Mouse (Mus musculus): ENCODE measurements around the gene Ubl3. TPM values are rescaled to one million over a fixed set of nuclear protein-coding genes. Genes with fewer than 3 reads are reported as not detected.

Ubl3 gene
- 79.4 and 89.8 TPM in 2 replicates for polyA plus RNA-seq (2012; rRNA removed)

DNA sequence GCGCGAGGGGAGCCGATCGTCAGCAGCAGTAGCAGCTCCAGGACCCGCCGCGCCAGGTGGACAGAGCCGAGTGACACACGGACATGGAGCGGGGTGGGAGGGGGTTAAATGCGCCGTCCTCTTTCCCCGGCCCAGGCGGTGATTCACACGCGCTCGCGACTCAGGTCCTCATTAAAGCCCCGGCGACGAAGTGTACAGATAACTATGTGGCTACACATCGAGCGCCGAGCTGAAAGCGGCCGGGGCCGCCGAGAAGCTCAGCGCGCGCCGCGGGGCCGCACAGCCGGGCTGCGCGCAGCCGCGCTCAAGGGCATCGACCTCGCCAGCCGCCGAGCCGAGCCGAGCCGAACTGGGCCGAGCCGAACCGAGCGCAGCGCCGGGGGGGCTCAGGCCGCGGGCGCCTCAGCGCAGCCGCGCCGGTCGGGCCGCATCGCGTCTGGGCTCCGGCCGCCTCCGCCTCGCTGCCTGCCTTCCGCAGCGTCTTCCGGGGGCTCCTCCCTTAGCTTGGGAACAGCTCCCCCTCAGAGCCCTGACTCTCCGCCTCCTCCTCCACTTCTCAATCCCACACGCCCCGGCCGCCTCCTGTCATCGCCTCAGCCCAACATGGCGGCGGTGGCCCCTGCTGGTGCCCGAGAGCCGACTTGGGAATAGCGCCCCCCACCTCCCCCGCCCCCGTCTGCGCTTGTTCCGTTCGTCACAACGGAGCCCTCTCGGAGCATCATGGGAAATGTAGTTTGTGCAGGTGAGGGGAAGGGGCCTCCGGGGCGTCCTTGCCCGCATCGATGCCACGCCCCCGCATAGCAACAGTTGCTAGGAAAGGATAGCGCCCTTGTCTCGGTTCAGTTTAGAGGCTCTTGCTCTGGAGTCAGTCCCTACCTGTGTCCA, at the start of gene Ubl3:
Ubl3 (minus strand) TSS at position 603 of the 885 bp plus-strand sequence.

Other genes starting within 250 kb of the Ubl3 start
- 7.9 TPM in 2 replicates for gene Slc7a1, start 152.9 kb downstream of the Ubl3 start, polyA plus RNA-seq (2012; rRNA removed)